Mouse (Mus musculus) bone marrow, adult 2 months (tissue): ENCODE data around the gene Dcaf11.

ENCODE experiments used
- CTCF ChIP-seq: fragments of 200-500 bp; IDR thresholded peaks from 2 replicates; pipeline ENCODE4 v1.5.1; 2011; ENCODE audit warnings: low read length, control low read depth; ENCODE audit not compliant: control insufficient read depth, insufficient read depth
- POLR2A ChIP-seq: fragments of 200-500 bp; IDR thresholded peaks from 2 replicates; pipeline ENCODE4 v1.6.1; 2011; ENCODE audit warnings: low read depth, mild to moderate bottlenecking, control low read depth, low read length, borderline replicate concordance; ENCODE audit not compliant: control insufficient read depth

DNA sequence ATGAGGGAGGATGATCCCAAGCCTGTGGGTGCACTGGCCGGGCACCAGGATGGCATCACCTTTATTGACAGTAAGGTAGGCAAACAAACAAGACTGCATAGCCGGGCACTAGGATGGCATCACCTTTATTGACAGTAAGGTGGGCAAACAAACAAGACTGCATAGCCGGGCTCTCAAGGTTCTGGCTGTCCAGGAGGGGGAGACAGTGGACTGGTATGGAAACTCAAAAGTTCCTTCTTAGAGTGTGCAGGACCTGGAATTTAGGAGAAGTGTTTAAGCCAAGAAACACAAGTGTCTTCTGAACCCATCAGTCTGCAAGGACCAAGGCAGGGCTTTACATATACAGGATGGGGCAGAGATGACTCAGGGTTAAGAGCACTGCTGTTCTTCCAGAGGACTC is 5.9 kb downstream of the Dcaf11 start:
- no peak for TF ChIP-seq CTCF
- no peak for TF ChIP-seq POLR2A
